Mouse (Mus musculus) liver, embryonic 14.5 days (tissue): ENCODE results near the gene Adrb1. TPM values are rescaled to one million over a fixed set of nuclear protein-coding genes. Genes with fewer than 3 reads are reported as not detected.
"Not testable (repeated sequence)": the region's sequence is repeated elsewhere in the genome, so short reads cannot be mapped to it uniquely, and the experiment has no call there.

Experiments
- ATAC-seq: fragments of 200-750 bp; cut with Nextera tagmentation; 2 replicates; pipeline ENCODE4 v1.8.0; 2017; ENCODE audit warnings: moderate number of reproducible peaks, mild to moderate bottlenecking, moderate library complexity; ENCODE audit not compliant: insufficient read depth
- DNase-seq, 3 experiments: peaks; one replicate each; pipeline ENCODE4 v3.0.0-alpha.2; 2012 to 2013; ENCODE audit warnings: low read depth in 3 of 3, low spot score in 3 of 3
- H3K27ac ChIP-seq: fragments of 300-500 bp; sonication (generic); 2 replicates; pipeline ENCODE4 v1.5.1; 2014; ENCODE audit warnings: moderate library complexity, mild to moderate bottlenecking, control low read depth, inconsistent platforms
- H3K27me3 ChIP-seq: fragments of 300-500 bp; sonication (generic); 2 replicates; pipeline ENCODE4 v1.6.1; 2014; ENCODE audit warnings: mild to moderate bottlenecking, low read length, moderate library complexity; ENCODE audit not compliant: control insufficient read depth, insufficient read depth
- H3K36me3 ChIP-seq: fragments of 300-500 bp; sonication (generic); replicated peaks from 2 replicates; pipeline ENCODE4 v1.6.1; 2014; ENCODE audit warnings: low read depth; ENCODE audit not compliant: control insufficient read depth, insufficient read depth
- H3K4me1 ChIP-seq, 2 experiments: fragments of 200-500 bp in 1 of 2; fragments of 300-500 bp in 1 of 2; sonication (generic) in 1 of 2; replicated peaks; 2 replicates each; pipeline ENCODE4 v1.6.1; 2012 to 2014; ENCODE audit warnings: antibody characterized with exemption in 1 of 2, inconsistent platforms in 1 of 2, low read length in 1 of 2; ENCODE audit not compliant: control insufficient read depth in 2 of 2, insufficient read depth in 2 of 2
- H3K4me2 ChIP-seq: fragments of 300-500 bp; sonication (generic); 2 replicates; pipeline ENCODE4 v1.6.1; 2014; ENCODE audit warnings: low read depth, mild to moderate bottlenecking, control low read depth, moderate library complexity
- H3K4me3 ChIP-seq, 2 experiments: fragments of 200-500 bp in 1 of 2; fragments of 300-500 bp in 1 of 2; sonication (generic) in 1 of 2; 2 replicates each; pipeline ENCODE4 v1.5.1; 2012 to 2014; ENCODE audit warnings: low read depth in 2 of 2, low read length in 2 of 2, mild to moderate bottlenecking in 2 of 2, control low read depth in 1 of 2, inconsistent platforms in 1 of 2, moderate library complexity in 1 of 2; ENCODE audit not compliant: insufficient read depth in 1 of 2
- H3K9ac ChIP-seq: fragments of 300-500 bp; sonication (generic); replicated peaks from 2 replicates; pipeline ENCODE4 v1.6.1; 2014; ENCODE audit warnings: mild to moderate bottlenecking, control low read depth, moderate library complexity
- H3K9me3 ChIP-seq: fragments of 300-500 bp; sonication (generic); 2 replicates; pipeline ENCODE4 v1.6.1; 2016; ENCODE audit warnings: low read length, mixed read lengths; ENCODE audit not compliant: control insufficient read depth
- CTCF ChIP-seq: IDR thresholded peaks from 2 replicates; pipeline ENCODE4 v1.5.1; 2016; ENCODE audit warnings: antibody characterized with exemption, low read depth, control low read depth
- EP300 ChIP-seq: IDR thresholded peaks from 2 replicates; pipeline ENCODE4 v1.6.1; 2016; ENCODE audit warnings: antibody characterized with exemption, low read depth
- WGBS: fragments of 180-500 bp; shearing (Covaris S2); extraction: QIAGEN DNeasy Blood & Tissue Kit; methylation state at CpG from one replicate; pipeline ENCODE4 v1.1.7; 2014; ENCODE audit not compliant: insufficient replicate concordance; 5-methylcytosine and 5-hydroxymethylcytosine counted together
- polyA plus RNA-seq, 2 experiments: library from polyadenylated mRNA; depleted of rRNA in 1 of 2; stranded (reverse) in 1 of 2; unstranded in 1 of 2; fragments of >200 nt; fragmentation: Nextera tagmentation in 1 of 2; extraction: Ambion mirVana in 1 of 2; gene quantifications; 2 replicates each; pipeline versions ENCODE4 v1.2.1 to v1.2.3; 2012 to 2014

Adrb1 gene
- polyA plus RNA-seq, 2 experiments: 0.20 to 0.30 TPM

- no peaks in the 10 kb centered on the region for H3K27me3 ChIP-seq
- no peaks in the 10 kb centered on the region; a peak in 1 of 4 replicates for H3K4me1 ChIP-seq
- ATAC-seq (no peak), DNase-seq (no peak)
- no peak overlapping the region for H3K4me3 ChIP-seq
- H3K36me3 ChIP-seq: no peaks in the 10 kb centered on the region
- TF ChIP-seq EP300: no peak
- TF ChIP-seq CTCF: no peak
- no peak overlapping the region for H3K9ac ChIP-seq
- no peaks in the 10 kb centered on the region for H3K9me3 ChIP-seq
- no peak overlapping the region for H3K4me2 ChIP-seq
- H3K27ac ChIP-seq: no peak overlapping the region
- WGBS: 64% methylated on average over 5 of the region's 6 CpGs
Measured at GRCm38 (mm10) chr19:56745528-56745927, 23.5 kb downstream of the Adrb1 start.

GRCm38 (mm10) chr19:56746618-56747017 lies 24.6 kb downstream of the Adrb1 start:
- H3K4me2 ChIP-seq: no peak overlapping the region
- no peaks in the 10 kb centered on the region; a peak in 1 of 4 replicates for H3K4me1 ChIP-seq
- H3K9ac ChIP-seq: no peak overlapping the region
- DNase-seq (no peak), ATAC-seq (no peak)
- TF ChIP-seq EP300 (no peak), CTCF (no peak)
- H3K27ac ChIP-seq: no peak overlapping the region
- H3K9me3 ChIP-seq: no peaks in the 10 kb centered on the region
- 75% methylated on average over 9 of the region's 9 CpGs for WGBS
- H3K36me3 ChIP-seq: no peaks in the 10 kb centered on the region
- H3K4me3 ChIP-seq: no peak overlapping the region
- H3K27me3 ChIP-seq: no peaks in the 10 kb centered on the region

GRCm38 (mm10) chr19:56747878-56748277 lies 25.9 kb downstream of the Adrb1 start:
- H3K4me1 ChIP-seq: no peaks in the 10 kb centered on the region; a peak in 1 of 4 replicates
- WGBS: 73% methylated on average over 10 of the region's 10 CpGs
- no peak overlapping the region for H3K4me3 ChIP-seq
- no peaks in the 10 kb centered on the region for H3K9me3 ChIP-seq
- no peak overlapping the region for H3K9ac ChIP-seq
- H3K36me3 ChIP-seq: no peaks in the 10 kb centered on the region
- H3K4me2 ChIP-seq: no peak overlapping the region
- ATAC-seq: no peak
- no peaks in the 10 kb centered on the region for H3K27me3 ChIP-seq
- H3K27ac ChIP-seq: no peak overlapping the region
- TF ChIP-seq EP300 (no peak), CTCF (no peak)
- DNase-seq: no peak

GRCm38 (mm10) chr19:56749343-56749742 lies 27.3 kb downstream of the Adrb1 start:
- no peak for ATAC-seq
- whole genome bisulfite sequencing: 44% methylated on average over 3 of the region's 3 CpGs

GRCm38 (mm10) chr19:56750709-56751108 lies 28.7 kb downstream of the Adrb1 start:
- no peaks in the 10 kb centered on the region for H3K36me3 ChIP-seq
- no peaks in the 10 kb centered on the region; a peak in 1 of 4 replicates for H3K4me1 ChIP-seq
- 38% methylated on average over 4 of the region's 4 CpGs for WGBS
- no peak overlapping the region for H3K9ac ChIP-seq
- TF ChIP-seq EP300 (no peak), CTCF (no peak)
- H3K27me3 ChIP-seq: no peaks in the 10 kb centered on the region
- no peak overlapping the region for H3K4me3 ChIP-seq
- no peak overlapping the region for H3K27ac ChIP-seq
- no peak for DNase-seq
- H3K4me2 ChIP-seq: no peak overlapping the region
- H3K9me3 ChIP-seq: no peaks in the 10 kb centered on the region
- ATAC-seq: no peak

More at GRCm38 (mm10) chr19:56749343-56749742, 27.3 kb downstream of the Adrb1 start:
- H3K27me3 ChIP-seq: no peaks in the 10 kb centered on the region
- H3K9me3 ChIP-seq: no peaks in the 10 kb centered on the region
- no peak overlapping the region for H3K4me3 ChIP-seq
- no peaks in the 10 kb centered on the region for H3K36me3 ChIP-seq
- H3K4me2 ChIP-seq: no peak overlapping the region
- no peaks in the 10 kb centered on the region; a peak in 1 of 4 replicates for H3K4me1 ChIP-seq
- TF ChIP-seq CTCF: no peak
- TF ChIP-seq EP300: no peak
- DNase-seq: no peak
- H3K27ac ChIP-seq: no peak overlapping the region
- no peak overlapping the region for H3K9ac ChIP-seq

- DNase-seq, H3K4me3 ChIP-seq, ATAC-seq, H3K4me1 ChIP-seq, H3K4me2 ChIP-seq, H3K9ac ChIP-seq, H3K27ac ChIP-seq, H3K36me3 ChIP-seq, H3K9me3 ChIP-seq, H3K27me3 ChIP-seq: not testable (repeated sequence)
- 76% methylated on average over 2 of the region's 2 CpGs for WGBS
Measured at GRCm38 (mm10) chr19:56754456-56754855, 32.5 kb downstream of the Adrb1 start.
